Mouse (Mus musculus): ENCODE data around the gene Hat1. TPM values are rescaled to one million over a fixed set of nuclear protein-coding genes. Genes with fewer than 3 reads are reported as not detected.
A peak's percentile ranks its signal among the peaks of the same experiment; 100 is the strongest.

The Hat1 gene
- polyA plus RNA-seq (2015; fragmentation: Nextera tagmentation; extraction: Ambion mirVana): 34.8 and 40.6 TPM in 2 replicates

DNA sequence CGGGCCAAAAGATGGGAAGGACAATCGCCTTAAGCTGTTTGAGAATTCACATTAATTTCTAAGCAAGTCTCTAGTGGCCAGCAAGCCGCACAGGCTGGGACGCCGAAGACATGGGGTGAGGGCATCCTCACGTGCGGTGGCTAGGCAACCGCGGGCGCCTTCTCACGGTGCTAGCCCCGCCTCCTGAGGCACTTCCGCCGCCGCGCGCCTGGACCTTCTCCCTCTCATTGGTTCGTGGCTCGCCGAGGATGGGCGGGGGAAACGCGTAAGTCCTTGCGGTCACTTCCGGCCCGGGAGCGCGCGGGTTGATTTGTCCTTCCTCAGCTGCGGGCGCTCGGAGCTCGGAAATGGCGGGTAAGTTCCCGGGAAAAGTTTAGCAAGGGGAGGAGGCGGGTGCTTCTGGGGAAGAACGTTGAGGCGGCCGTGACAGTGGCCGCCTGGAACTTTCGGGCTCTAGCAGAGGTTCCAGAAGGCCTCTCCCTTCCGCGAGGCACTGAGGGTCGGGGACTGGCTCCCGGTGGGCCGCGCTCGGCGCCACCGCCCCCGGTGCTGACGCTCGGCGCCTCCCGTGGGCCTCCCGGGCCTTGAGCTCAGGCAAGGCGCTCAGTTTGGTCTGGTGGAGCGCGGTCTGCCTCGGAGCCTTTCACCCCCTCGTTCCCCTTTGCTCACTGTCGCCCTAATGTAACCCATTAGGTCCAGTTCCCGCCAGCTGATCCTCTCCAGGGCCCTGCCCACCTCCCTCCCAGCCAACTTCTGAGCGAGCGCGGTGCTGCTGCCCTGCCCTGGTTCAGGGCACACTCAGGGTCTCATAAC is at the start of gene Hat1:
TSS of gene Hat1 (plus strand) at position 8 of the 813 bp plus-strand sequence.
- peak; percentile 100 for ATAC-seq
- peak; percentile 99 for DNase-seq (ENCODE audit: low spot score)
- H3K27ac ChIP-seq (ENCODE audit: low read length): peak within 1 kb of the TSS; percentile 60
- 0 out of 2 replicates have a peak, but pooled peaks have one; percentile 12 for TF ChIP-seq CTCF (IDR thresholded peaks at IDR 0.05)
- no peak for TF ChIP-seq EP300 (IDR thresholded peaks at IDR 0.05)
- no peaks in the 10 kb centered on the region for H3K9me3 ChIP-seq (ENCODE audit: low read length)
- no peaks in the 10 kb centered on the region for H3K4me1 ChIP-seq (ENCODE audit: insufficient read depth, low read depth, low read length)
- peak within 1 kb of the TSS; percentile 80 for H3K4me2 ChIP-seq (replicated peaks; ENCODE audit: low read depth, low read length)
- under 1% methylated on average over 54 of the region's 66 CpGs for WGBS
- peak within 1 kb of the TSS; percentile 73 for H3K9ac ChIP-seq (replicated peaks; ENCODE audit: low read depth)
- H3K27me3 ChIP-seq (replicated peaks; ENCODE audit: insufficient read depth, low read length): no peaks in the 10 kb centered on the region
- H3K4me3 ChIP-seq (ENCODE audit: low read depth, low read length): peak within 1 kb of the TSS; percentile 57
- H3K36me3 ChIP-seq (ENCODE audit: insufficient read depth, low read length): no peaks in the 10 kb centered on the region

- 70% methylated on average over 5 of the region's 5 CpGs for WGBS
- Histone ChIP-seq H3K4me2 (replicated peaks; ENCODE audit: low read depth, low read length) (no peak overlapping the region), H3K9me3 (ENCODE audit: low read length) (no peaks in the 10 kb centered on the region), H3K4me1 (ENCODE audit: insufficient read depth, low read depth, low read length) (no peaks in the 10 kb centered on the region), H3K27me3 (replicated peaks; ENCODE audit: insufficient read depth, low read length) (no peaks in the 10 kb centered on the region), H3K36me3 (ENCODE audit: insufficient read depth, low read length) (no peaks in the 10 kb centered on the region), H3K4me3 (ENCODE audit: low read depth, low read length) (no peak overlapping the region), H3K9ac (replicated peaks; ENCODE audit: low read depth) (no peak overlapping the region), H3K27ac (ENCODE audit: low read length) (no peak overlapping the region)
- ATAC-seq: no peak
- TF ChIP-seq EP300 (IDR thresholded peaks at IDR 0.05) (no peak), CTCF (IDR thresholded peaks at IDR 0.05) (no peak)
- no peak for DNase-seq (ENCODE audit: low spot score)
Observed at GRCm38 (mm10) chr2:71340126-71340525, 48.6 kb upstream of the Hat1 start.

DNA sequence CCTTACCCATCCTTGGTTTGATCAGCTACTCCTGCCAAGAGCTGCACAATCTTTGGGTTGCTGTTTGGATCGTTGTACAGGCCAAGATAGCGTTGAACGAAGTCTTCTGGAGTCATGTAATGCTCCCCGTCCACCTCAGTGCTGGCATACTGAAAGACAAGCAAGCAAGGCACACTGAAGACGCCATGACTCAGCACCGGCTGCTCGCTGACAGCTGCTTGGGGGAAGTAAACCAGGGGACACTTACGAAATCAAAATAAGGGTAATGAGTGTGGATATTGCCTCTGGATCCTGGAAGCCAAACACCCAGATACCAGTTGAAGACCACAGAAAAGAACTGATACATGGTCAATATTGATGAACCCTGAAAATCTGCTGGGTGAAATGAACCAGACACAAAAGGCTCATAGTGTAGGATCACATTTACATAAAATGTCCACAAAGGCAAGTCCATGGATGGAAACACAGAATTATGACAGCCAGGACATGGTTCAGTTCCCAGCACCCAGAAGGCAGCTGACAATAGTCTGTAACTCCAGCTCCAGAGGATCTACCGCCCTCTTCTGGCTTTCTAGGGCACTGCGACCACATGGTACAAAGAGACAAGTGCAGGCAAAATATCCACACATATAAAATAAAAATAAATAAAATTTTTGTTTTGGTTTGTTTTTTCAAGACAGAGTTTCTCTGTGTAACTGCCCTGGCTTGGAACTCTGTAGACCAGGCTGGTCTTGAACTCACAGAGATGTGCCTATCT is 44.7 kb upstream of the Hat1 start:
- no peak overlapping the region for H3K4me3 ChIP-seq (ENCODE audit: low read depth, low read length)
- H3K9ac ChIP-seq (replicated peaks; ENCODE audit: low read depth): no peak overlapping the region
- H3K36me3 ChIP-seq (ENCODE audit: insufficient read depth, low read length): no peaks in the 10 kb centered on the region
- no peak; the same call in 1 of the 2 replicates for TF ChIP-seq CTCF (IDR thresholded peaks at IDR 0.05)
- H3K4me2 ChIP-seq (replicated peaks; ENCODE audit: low read depth, low read length): no peak overlapping the region
- WGBS: 87% methylated on average over 10 of the region's 10 CpGs
- DNase-seq (ENCODE audit: low spot score): no peak
- H3K27me3 ChIP-seq (replicated peaks; ENCODE audit: insufficient read depth, low read length): no peaks in the 10 kb centered on the region
- H3K27ac ChIP-seq (ENCODE audit: low read length): no peak overlapping the region
- no peaks in the 10 kb centered on the region for H3K9me3 ChIP-seq (ENCODE audit: low read length)
- ATAC-seq: no peak
- H3K4me1 ChIP-seq (ENCODE audit: insufficient read depth, low read depth, low read length): no peaks in the 10 kb centered on the region

GRCm38 (mm10) chr2:71347160-71347559 is 41.6 kb upstream of the Hat1 start:
- H3K36me3 ChIP-seq (ENCODE audit: insufficient read depth, low read length): no peaks in the 10 kb centered on the region

DNA sequence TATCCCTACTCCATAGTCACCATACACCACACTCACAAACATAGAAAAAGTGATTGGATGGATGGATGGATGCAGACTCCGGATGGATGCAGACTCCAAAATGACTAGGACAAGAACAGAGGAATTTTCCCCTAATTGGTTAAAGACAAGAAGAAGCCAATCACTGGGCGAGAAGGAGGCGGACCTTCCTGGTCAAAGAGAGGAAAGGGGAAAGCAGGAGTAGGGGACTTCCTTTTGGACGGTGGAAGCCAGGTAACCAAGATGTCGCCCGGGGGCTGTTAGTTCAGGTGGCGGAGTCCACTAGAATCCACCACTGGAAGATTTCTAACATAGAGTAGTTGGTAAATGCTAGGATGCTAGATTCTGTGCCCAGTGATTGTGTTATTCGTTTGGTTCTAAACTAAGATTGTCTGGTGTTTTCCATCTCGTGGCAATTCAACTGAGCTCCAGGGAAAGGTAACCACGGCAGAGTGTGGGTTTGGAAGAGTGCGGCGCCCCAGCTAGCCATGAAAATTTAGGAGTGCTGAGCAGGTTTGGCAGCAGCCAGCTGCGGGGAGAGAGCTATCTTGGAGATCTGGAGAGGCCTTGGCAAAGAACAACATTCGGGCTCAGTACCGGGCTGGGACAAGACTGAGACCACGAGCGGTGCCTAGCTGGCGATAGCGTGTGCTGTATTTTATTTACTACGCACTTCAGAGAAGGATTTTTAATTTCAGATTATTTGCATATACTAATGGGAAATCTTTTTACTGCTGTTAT is 40.8 kb upstream of the Hat1 start:
- no peak for TF ChIP-seq CTCF (IDR thresholded peaks at IDR 0.05)
- no peak for TF ChIP-seq EP300 (IDR thresholded peaks at IDR 0.05)
- no peaks in the 10 kb centered on the region for H3K36me3 ChIP-seq (ENCODE audit: insufficient read depth, low read length)
- H3K9ac ChIP-seq (replicated peaks; ENCODE audit: low read depth): no peak overlapping the region
- ATAC-seq: no peak
- no peaks in the 10 kb centered on the region for H3K9me3 ChIP-seq (ENCODE audit: low read length)
- no peaks in the 10 kb centered on the region for H3K27me3 ChIP-seq (replicated peaks; ENCODE audit: insufficient read depth, low read length)
- WGBS: 87% methylated on average over 20 of the region's 20 CpGs
- H3K27ac ChIP-seq (ENCODE audit: low read length): no peak overlapping the region
- no peak overlapping the region for H3K4me3 ChIP-seq (ENCODE audit: low read depth, low read length)
- no peaks in the 10 kb centered on the region for H3K4me1 ChIP-seq (ENCODE audit: insufficient read depth, low read depth, low read length)
- H3K4me2 ChIP-seq (replicated peaks; ENCODE audit: low read depth, low read length): no peak overlapping the region
- DNase-seq (ENCODE audit: low spot score): no peak

More at GRCm38 (mm10) chr2:71347160-71347559, 41.6 kb upstream of the Hat1 start:
- no peak overlapping the region for H3K4me2 ChIP-seq (replicated peaks; ENCODE audit: low read depth, low read length)
- H3K27me3 ChIP-seq (replicated peaks; ENCODE audit: insufficient read depth, low read length): no peaks in the 10 kb centered on the region
- no peaks in the 10 kb centered on the region for H3K4me1 ChIP-seq (ENCODE audit: insufficient read depth, low read depth, low read length)
- H3K27ac ChIP-seq (ENCODE audit: low read length): no peak overlapping the region
- no peak overlapping the region for H3K9ac ChIP-seq (replicated peaks; ENCODE audit: low read depth)
- DNase-seq (ENCODE audit: low spot score) (no peak), ATAC-seq (no peak)
- WGBS: 89% methylated on average over 10 of the region's 10 CpGs
- H3K9me3 ChIP-seq (ENCODE audit: low read length): no peaks in the 10 kb centered on the region
- TF ChIP-seq EP300 (IDR thresholded peaks at IDR 0.05): no peak
- TF ChIP-seq CTCF (IDR thresholded peaks at IDR 0.05): no peak
- H3K4me3 ChIP-seq (ENCODE audit: low read depth, low read length): no peak overlapping the region

- TF ChIP-seq EP300 (IDR thresholded peaks at IDR 0.05): no peak
- TF ChIP-seq CTCF (IDR thresholded peaks at IDR 0.05): no peak
- no peaks in the 10 kb centered on the region for H3K4me1 ChIP-seq (ENCODE audit: insufficient read depth, low read depth, low read length)
- H3K27me3 ChIP-seq (replicated peaks; ENCODE audit: insufficient read depth, low read length): no peaks in the 10 kb centered on the region
- H3K4me3 ChIP-seq (ENCODE audit: low read depth, low read length): no peak overlapping the region
- H3K36me3 ChIP-seq (ENCODE audit: insufficient read depth, low read length): no peaks in the 10 kb centered on the region
- ATAC-seq: no peak
- WGBS: 72% methylated on average over 2 of the region's 2 CpGs
- DNase-seq (ENCODE audit: low spot score): no peak
- no peak overlapping the region for H3K27ac ChIP-seq (ENCODE audit: low read length)
- H3K4me2 ChIP-seq (replicated peaks; ENCODE audit: low read depth, low read length): no peak overlapping the region
- no peaks in the 10 kb centered on the region for H3K9me3 ChIP-seq (ENCODE audit: low read length)
- no peak overlapping the region for H3K9ac ChIP-seq (replicated peaks; ENCODE audit: low read depth)
Observed at GRCm38 (mm10) chr2:71349511-71349910, 39.2 kb upstream of the Hat1 start.
